15 mouse cellular contexts compared by ENCODE assay signal in the genomic region with DNA sequence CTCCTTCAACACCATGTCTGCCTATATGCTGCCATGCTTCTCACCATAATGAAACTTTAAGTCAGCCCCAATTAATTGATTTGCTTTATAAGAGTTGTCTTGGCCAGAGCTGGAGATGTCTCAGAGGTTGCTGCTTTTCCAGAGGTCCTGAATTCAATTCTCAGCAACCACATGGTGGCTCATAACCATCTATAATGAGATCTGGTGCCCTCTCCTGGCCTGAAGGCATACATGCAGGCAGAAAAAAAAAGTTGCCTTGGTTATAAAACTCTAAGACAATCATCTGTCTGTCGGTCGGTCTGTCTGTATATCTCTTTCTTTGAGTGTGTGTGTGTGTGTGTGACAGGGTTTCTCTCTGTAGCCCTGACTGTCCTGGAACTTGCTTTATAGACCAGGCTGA. TPM values are rescaled to one million over a fixed set of nuclear protein-coding genes. Genes with fewer than 3 reads are reported as not detected.
DNase-seq lines count a peak whose midpoint lies in the region; ATAC-seq and TF ChIP-seq lines count a peak whose summit lies in the region.
"Had no signal": no experiment of that assay in that cellular context is flagged by ENCODE, and none has a peak within 500 bp of the region (broad histone marks: within the 10 kb centered on the region; RNA-seq: fewer than 3 reads in every experiment).

No protein-coding gene starts in this region.

- 95% methylated on average over 2 of the region's 2 CpGs for WGBS in heart, adult 2 months
- 81% methylated on average over 2 of the region's 2 CpGs for WGBS in midbrain, embryonic 14.5 days
- WGBS in midbrain, embryonic 13.5 days, result 88% methylated on average over 2 of the region's 2 CpGs

- H3K27me3 ChIP-seq in heart, adult 2 months (ENCODE audit: control insufficient read depth, insufficient read depth, low read length), result no peaks in the 10 kb centered on the region
- no peaks in the 10 kb centered on the region for H3K27me3 ChIP-seq in midbrain, embryonic 14.5 days (ENCODE audit: control insufficient read depth, insufficient read depth, low read length)
- no peaks in the 10 kb centered on the region for H3K27me3 ChIP-seq in midbrain, embryonic 13.5 days
- H3K27me3 ChIP-seq in G1E (ENCODE audit: insufficient read depth, low read length), result peaks cover 29% of the 10 kb centered on the region
- H3K27me3 ChIP-seq in splenic B cell, adult 2 months (ENCODE audit: control insufficient read depth, insufficient read depth, low read length, poor library complexity, severe bottlenecking), result no peaks in the 10 kb centered on the region

- no peaks in the 10 kb centered on the region for H3K9me3 ChIP-seq in midbrain, embryonic 14.5 days (ENCODE audit: control insufficient read depth, low read length)
- H3K9me3 ChIP-seq in midbrain, embryonic 13.5 days, result no peaks in the 10 kb centered on the region
- H3K9me3 ChIP-seq in G1E (replicated peaks), result no peaks in the 10 kb centered on the region
- H3K9me3 ChIP-seq: hindbrain, embryonic 10.5 days had no signal

- TF ChIP-seq POLR2A in heart, adult 2 months (IDR thresholded peaks at IDR 0.05; ENCODE audit: insufficient read depth, low read depth, low read length), result no peak

- no peak overlapping the region for H3K9ac ChIP-seq in heart, adult 2 months (ENCODE audit: low read depth, low read length)
- no peak overlapping the region for H3K9ac ChIP-seq in midbrain, embryonic 14.5 days (replicated peaks; ENCODE audit: low read length)
- no peak overlapping the region for H3K9ac ChIP-seq in midbrain, embryonic 13.5 days (replicated peaks)

- H3K27ac ChIP-seq in heart, adult 2 months, result no peak overlapping the region
- H3K27ac ChIP-seq in midbrain, embryonic 14.5 days (replicated peaks; ENCODE audit: low read depth, low read length), result no peak overlapping the region
- no peak overlapping the region for H3K27ac ChIP-seq in midbrain, embryonic 13.5 days
- H3K27ac ChIP-seq: hindbrain, embryonic 10.5 days had no signal

- H3K4me1 ChIP-seq in heart, adult 2 months (ENCODE audit: control insufficient read depth, insufficient read depth, low read length), result peaks cover 16% of the 10 kb centered on the region
- H3K4me1 ChIP-seq in midbrain, embryonic 14.5 days (ENCODE audit: control insufficient read depth, insufficient read depth, low read length), result no peaks in the 10 kb centered on the region
- no peaks in the 10 kb centered on the region for H3K4me1 ChIP-seq in midbrain, embryonic 13.5 days (replicated peaks)
- no peaks in the 10 kb centered on the region; the same call in 1 of the 2 replicates for H3K4me1 ChIP-seq in G1E (ENCODE audit: insufficient read depth, low read depth, low read length)

- no peaks in the 10 kb centered on the region for H3K36me3 ChIP-seq in heart, adult 2 months (ENCODE audit: control insufficient read depth, insufficient read depth, low read length)
- H3K36me3 ChIP-seq in midbrain, embryonic 14.5 days (ENCODE audit: control insufficient read depth, insufficient read depth, low read length), result no peaks in the 10 kb centered on the region
- H3K36me3 ChIP-seq in midbrain, embryonic 13.5 days, result no peaks in the 10 kb centered on the region
- no peaks in the 10 kb centered on the region for H3K36me3 ChIP-seq in G1E (replicated peaks)
- H3K36me3 ChIP-seq in splenic B cell, adult 2 months (ENCODE audit: control insufficient read depth, insufficient read depth, low read length, poor library complexity, severe bottlenecking), result no peaks in the 10 kb centered on the region
- H3K36me3 ChIP-seq: hindbrain, embryonic 10.5 days had no signal

- no peak overlapping the region for H3K4me2 ChIP-seq in midbrain, embryonic 14.5 days (ENCODE audit: low read length)
- no peak overlapping the region for H3K4me2 ChIP-seq in midbrain, embryonic 13.5 days (replicated peaks)
- H3K4me2 ChIP-seq: heart, embryonic 11.5 days had no signal

- H3K79me2 ChIP-seq in heart, adult 2 months (replicated peaks; ENCODE audit: control insufficient read depth, insufficient read depth, low read length), result no peaks in the 10 kb centered on the region

- ATAC-seq in midbrain, embryonic 14.5 days (ENCODE audit: low FRiP score, low TSS enrichment), result no peak
- no peak for ATAC-seq in midbrain, embryonic 13.5 days
- ATAC-seq in G1E (ENCODE audit: extremely low read depth, insufficient number of reproducible peaks, low FRiP score, poor library complexity, severe bottlenecking), result no peak

- TF ChIP-seq EP300 in heart, adult 2 months (IDR thresholded peaks at IDR 0.05; ENCODE audit: insufficient read depth, low read depth, low read length), result no peak

- intact Hi-C loops in heart, adult 2 months (cut with DNase I), result no loop called here

- peak; percentile 63 for TF ChIP-seq CTCF in heart, adult 2 months (IDR thresholded peaks at IDR 0.05)
- TF ChIP-seq CTCF in G1E (IDR thresholded peaks at IDR 0.05; ENCODE audit: low read depth, low read length), result 0 out of 2 replicates have a peak, but pooled peaks have one; percentile 3

- no peak overlapping the region for H3K4me3 ChIP-seq in heart, adult 2 months
- H3K4me3 ChIP-seq in midbrain, embryonic 14.5 days (replicated peaks; ENCODE audit: low read depth, low read length), result no peak overlapping the region
- no peak overlapping the region for H3K4me3 ChIP-seq in midbrain, embryonic 13.5 days (replicated peaks)
- no peak overlapping the region for H3K4me3 ChIP-seq in G1E (ENCODE audit: low read depth, low read length)
- H3K4me3 ChIP-seq: hindbrain, embryonic 10.5 days had no signal

- no peak for DNase-seq in heart, adult 2 months
- DNase-seq in heart, adult 18-20 months, result no peak
- DNase-seq in midbrain, embryonic 14.5 days, result peak; percentile 9
- DNase-seq in G1E (ENCODE audit: low spot score), result no peak
- DNase-seq in splenic B cell, adult 2 months (ENCODE audit: low read depth, low spot score), result peak; percentile 58
- DNase-seq in kidney, adult 11 months, result no peak
- DNase-seq in left cerebral cortex, adult 9 months (ENCODE audit: low spot score in 2 of 2), result no peak
- DNase-seq: adrenal gland, postnatal 10 days; embryo, embryonic 11 days; layer of hippocampus, postnatal 36 days; lung, postnatal 4 days had no signal

RNA-seq across cellular contexts. Expression of a gene that starts 24.9 kb away (rescaled TPM):
- 10 to 100 TPM; 61.1 to 62.9 TPM for total RNA-seq in heart, adult 2 months (2021)
- 19.5 and 35.7 TPM in 2 replicates for polyA plus RNA-seq in heart, adult 2 months (2012; rRNA removed)
- 10 to 100 TPM; 70.1 to 72.1 TPM for total RNA-seq in heart, adult 18-20 months (2021)
- polyA plus RNA-seq in midbrain, embryonic 14.5 days (2014; fragmentation: Nextera tagmentation; extraction: Ambion mirVana), result 127 and 206 TPM in 2 replicates
- 288 and 305 TPM in 2 replicates for polyA plus RNA-seq in midbrain, embryonic 13.5 days (2015; fragmentation: Nextera tagmentation; extraction: Ambion mirVana)
- total RNA-seq in G1E (2014; fragmentation: Nextera tagmentation), result 302 and 432 TPM in 2 replicates
- total RNA-seq in G1E (2017), result 62.0 and 66.2 TPM in 2 replicates
- 13.7 and 16.5 TPM in 2 replicates for polyA plus RNA-seq in G1E (2012)

RNA-seq across cellular contexts. Expression of a gene that starts 51.0 kb away (rescaled TPM):
- 1 to 10 TPM; 1.9 to 3.0 TPM for total RNA-seq in heart, adult 2 months (2021)
- polyA plus RNA-seq in heart, adult 2 months (2012; rRNA removed), result 1.9 and 2.7 TPM in 2 replicates
- total RNA-seq in heart, adult 18-20 months (2021), result 1 to 10 TPM; 1.4 to 3.7 TPM
- polyA plus RNA-seq in midbrain, embryonic 14.5 days (2014; fragmentation: Nextera tagmentation; extraction: Ambion mirVana), result 9.6 and 11.1 TPM in 2 replicates
- polyA plus RNA-seq in midbrain, embryonic 13.5 days (2015; fragmentation: Nextera tagmentation; extraction: Ambion mirVana), result 4.6 and 5.6 TPM in 2 replicates
- total RNA-seq in G1E (2014; fragmentation: Nextera tagmentation) (2.6 and 5.5 TPM in 2 replicates), G1E (2017) (0.87 and 1.3 TPM in 2 replicates)
- 0.62 and 0.63 TPM in 2 replicates for polyA plus RNA-seq in G1E (2012)
- total RNA-seq: monocyte, adult 5-6 weeks had no signal

RNA-seq across cellular contexts. Expression of a gene that starts 53.9 kb away (rescaled TPM):
- total RNA-seq in heart, adult 2 months (2021), result 10 to 100 TPM; 39.9 to 41.0 TPM
- polyA plus RNA-seq in heart, adult 2 months (2012; rRNA removed), result 9.5 and 14.9 TPM in 2 replicates
- total RNA-seq in heart, adult 18-20 months (2021), result 10 to 100 TPM; 36.1 to 37.0 TPM
- polyA plus RNA-seq in midbrain, embryonic 14.5 days (2014; fragmentation: Nextera tagmentation; extraction: Ambion mirVana), result 17.5 and 24.0 TPM in 2 replicates
- 16.5 and 17.4 TPM in 2 replicates for polyA plus RNA-seq in midbrain, embryonic 13.5 days (2015; fragmentation: Nextera tagmentation; extraction: Ambion mirVana)
- total RNA-seq in G1E (2014; fragmentation: Nextera tagmentation), result 27.9 and 28.1 TPM in 2 replicates
- 20.0 TPM in 2 replicates for total RNA-seq in G1E (2017)
- 2.2 and 2.4 TPM in 2 replicates for polyA plus RNA-seq in G1E (2012)

Comparison
In these comparisons a context has a peak if more than half of its experiments do, and no peak if none do; other contexts are left out.
1. DNase-seq: peak in midbrain, embryonic 14.5 days (single experiment) and splenic B cell, adult 2 months (single experiment); none in heart, adult 2 months (0 of 2), heart, adult 18-20 months (0 of 2), G1E (single experiment), kidney, adult 11 months (single experiment) and left cerebral cortex, adult 9 months (0 of 2).